Mouse (Mus musculus) liver, embryonic 13.5 days (tissue): ENCODE measurements around the gene Esp3. TPM values are rescaled to one million over a fixed set of nuclear protein-coding genes. Genes with fewer than 3 reads are reported as not detected.
"Not testable (repeated sequence)": the region's sequence is repeated elsewhere in the genome, so short reads cannot be mapped to it uniquely, and the experiment has no call there.

Experiments used
- ATAC-seq: fragments of 200-750 bp; cut with Nextera tagmentation; 2 replicates; pipeline ENCODE4 v1.8.0; 2017; ENCODE audit warnings: low read depth, mild to moderate bottlenecking, moderate number of reproducible peaks, moderate library complexity
- DNase-seq: peaks from one replicate; pipeline ENCODE4 v3.0.0; 2022
- H3K27ac ChIP-seq: fragments of 300-500 bp; sonication (generic); 2 replicates; pipeline ENCODE4 v1.5.1; 2015; ENCODE audit warnings: moderate library complexity, mild to moderate bottlenecking, inconsistent platforms
- H3K27me3 ChIP-seq: fragments of 300-500 bp; sonication (generic); 2 replicates; pipeline ENCODE4 v1.6.1; 2015; ENCODE audit warnings: mild to moderate bottlenecking, inconsistent platforms
- H3K36me3 ChIP-seq: fragments of 300-500 bp; sonication (generic); 2 replicates; pipeline ENCODE4 v1.6.1; 2015; ENCODE audit warnings: mild to moderate bottlenecking, inconsistent platforms
- H3K4me1 ChIP-seq: fragments of 300-500 bp; sonication (generic); replicated peaks from 2 replicates; pipeline ENCODE4 v1.6.1; 2015; ENCODE audit warnings: inconsistent platforms
- H3K4me2 ChIP-seq: fragments of 300-500 bp; sonication (generic); 2 replicates; pipeline ENCODE4 v1.6.1; 2015; ENCODE audit warnings: inconsistent platforms, mild to moderate bottlenecking, moderate library complexity
- H3K4me3 ChIP-seq: fragments of 300-500 bp; sonication (generic); replicated peaks from 2 replicates; pipeline ENCODE4 v1.5.1; 2015; ENCODE audit warnings: mild to moderate bottlenecking, inconsistent platforms
- H3K9ac ChIP-seq: fragments of 300-500 bp; sonication (generic); 2 replicates; pipeline ENCODE4 v1.6.1; 2015; ENCODE audit warnings: mild to moderate bottlenecking, inconsistent platforms
- H3K9me3 ChIP-seq: fragments of 300-500 bp; sonication (generic); replicated peaks from 2 replicates; pipeline ENCODE4 v1.6.1; 2016; ENCODE audit warnings: inconsistent platforms
- WGBS: fragments of 180-500 bp; shearing (Covaris S2); methylation state at CpG from one replicate; pipeline ENCODE4 v1.1.7; 2015; ENCODE audit not compliant: insufficient replicate concordance; 5-methylcytosine and 5-hydroxymethylcytosine counted together
- polyA plus RNA-seq: library from polyadenylated mRNA; unstranded; fragments of >200 nt; fragmentation: Nextera tagmentation; extraction: Ambion mirVana; gene quantifications from 2 replicates; pipeline ENCODE4 v1.2.1, GENCODE M21; 2015

Esp3 gene
- polyA plus RNA-seq = not detected in 2 replicates

- not testable (repeated sequence) for ATAC-seq, H3K4me3 ChIP-seq, H3K9me3 ChIP-seq, H3K27me3 ChIP-seq, H3K27ac ChIP-seq, H3K9ac ChIP-seq, H3K4me1 ChIP-seq, H3K4me2 ChIP-seq, H3K36me3 ChIP-seq, DNase-seq
- whole genome bisulfite sequencing = 66% methylated on average over 1 of the region's 1 CpGs
Observed at GRCm38 (mm10) chr17:40631775-40632174, at the start of gene Esp3. TSS of gene Esp3 (plus strand) at chr17:40632075.

GRCm38 (mm10) chr17:40583906-40584305 is 48.0 kb upstream of the Esp3 start:
- DNase-seq, H3K4me1 ChIP-seq, H3K9me3 ChIP-seq, H3K27me3 ChIP-seq, H3K27ac ChIP-seq, H3K9ac ChIP-seq, ATAC-seq, H3K4me3 ChIP-seq, H3K4me2 ChIP-seq, H3K36me3 ChIP-seq: not testable (repeated sequence)
- WGBS = 52% methylated on average over 6 of the region's 6 CpGs

- no peak overlapping the region for H3K9ac ChIP-seq
- ATAC-seq (no peak), DNase-seq (no peak)
- no peaks in the 10 kb centered on the region for H3K4me1 ChIP-seq
- H3K36me3 ChIP-seq = no peaks in the 10 kb centered on the region
- H3K27me3 ChIP-seq = no peaks in the 10 kb centered on the region
- no peak overlapping the region for H3K27ac ChIP-seq
- no peak overlapping the region for H3K4me2 ChIP-seq
- H3K4me3 ChIP-seq = no peak overlapping the region
- H3K9me3 ChIP-seq = no peaks in the 10 kb centered on the region
Observed at GRCm38 (mm10) chr17:40591297-40591696, 40.6 kb upstream of the Esp3 start.

GRCm38 (mm10) chr17:40598294-40598693 is 33.6 kb upstream of the Esp3 start, which contains the start of gene Esp4:
TSS of gene Esp4 (plus strand) at chr17:40598594.
- no peaks in the 10 kb centered on the region for H3K36me3 ChIP-seq
- DNase-seq (no peak), ATAC-seq (no peak)

GRCm38 (mm10) chr17:40662118-40662679 is 30.3 kb downstream of the Esp3 start:
- H3K4me1 ChIP-seq, H3K9ac ChIP-seq, ATAC-seq, H3K36me3 ChIP-seq, DNase-seq, H3K27ac ChIP-seq, H3K9me3 ChIP-seq, H3K4me2 ChIP-seq, H3K4me3 ChIP-seq, H3K27me3 ChIP-seq: not testable (repeated sequence)
- 40% methylated on average over 9 of the region's 9 CpGs for WGBS

More at GRCm38 (mm10) chr17:40598294-40598693, 33.6 kb upstream of the Esp3 start, which contains the start of gene Esp4:
- Histone ChIP-seq H3K4me3 (no peak within 1 kb of the TSS), H3K4me1 (no peaks in the 10 kb centered on the region), H3K27ac (no peak within 1 kb of the TSS), H3K9me3 (no peaks in the 10 kb centered on the region), H3K4me2 (no peak within 1 kb of the TSS), H3K9ac (no peak within 1 kb of the TSS), H3K27me3 (no peaks in the 10 kb centered on the region)

GRCm38 (mm10) chr17:40663161-40663811 is 31.4 kb downstream of the Esp3 start:
- not testable (repeated sequence) for H3K27ac ChIP-seq, H3K4me2 ChIP-seq, H3K4me1 ChIP-seq, ATAC-seq, DNase-seq, H3K9me3 ChIP-seq, H3K4me3 ChIP-seq, H3K36me3 ChIP-seq, H3K27me3 ChIP-seq, H3K9ac ChIP-seq
- 66% methylated on average over 12 of the region's 12 CpGs for WGBS

Other genes starting within 250 kb of the Esp3 start
- not detected in 2 replicates for gene Esp8, start 112.1 kb upstream of the Esp3 start, polyA plus RNA-seq
- gene Esp6, start 70.6 kb upstream of the Esp3 start, polyA plus RNA-seq = not detected in 2 replicates
- gene Esp4, start 33.5 kb upstream of the Esp3 start, polyA plus RNA-seq = not detected in 2 replicates
- gene Esp1, start 95.0 kb downstream of the Esp3 start, polyA plus RNA-seq = not detected in 2 replicates
- 0.15 and 0.27 TPM in 2 replicates for gene Crisp2, start 174.9 kb downstream of the Esp3 start, polyA plus RNA-seq
- 197 and 235 TPM in 2 replicates for gene Rhag, start 179.1 kb downstream of the Esp3 start, polyA plus RNA-seq
- gene 9130008F23Rik, start 248.5 kb downstream of the Esp3 start, polyA plus RNA-seq = 0.42 and 0.78 TPM in 2 replicates